Mouse (Mus musculus) embryonic facial prominence, embryonic 11.5 days (tissue): ENCODE measurements around the gene Tcf15. TPM values are rescaled to one million over a fixed set of nuclear protein-coding genes. Genes with fewer than 3 reads are reported as not detected.

Source experiments
- ATAC-seq: fragments of 200-750 bp; cut with Nextera tagmentation; replicated peaks from 2 replicates; pipeline ENCODE4 v1.8.0; 2017; ENCODE audit warnings: low read depth; ENCODE audit not compliant: insufficient number of reproducible peaks, low FRiP score, low TSS enrichment
- DNase-seq: peaks from one replicate; pipeline ENCODE4 v3.0.0-alpha.2; 2015; ENCODE audit warnings: low spot score
- H3K27ac ChIP-seq: fragments of 300-500 bp; sonication (generic); replicated peaks from 2 replicates; pipeline ENCODE4 v1.5.1; 2014; ENCODE audit warnings: mild to moderate bottlenecking, low read depth, low read length, control low read depth
- H3K27me3 ChIP-seq: fragments of 300-500 bp; sonication (generic); 2 replicates; pipeline ENCODE4 v1.6.1; 2014; ENCODE audit warnings: mild to moderate bottlenecking, low read length, moderate library complexity, mixed read lengths; ENCODE audit not compliant: control insufficient read depth, insufficient read depth
- H3K36me3 ChIP-seq: fragments of 300-500 bp; sonication (generic); replicated peaks from 2 replicates; pipeline ENCODE4 v1.6.1; 2014; ENCODE audit warnings: low read depth, mild to moderate bottlenecking, low read length, moderate library complexity, mixed read lengths; ENCODE audit not compliant: control insufficient read depth, insufficient read depth
- H3K4me1 ChIP-seq: fragments of 300-500 bp; sonication (generic); 2 replicates; pipeline ENCODE4 v1.6.1; 2014; ENCODE audit warnings: low read length, mixed read lengths; ENCODE audit not compliant: control insufficient read depth, insufficient read depth
- H3K4me2 ChIP-seq: fragments of 300-500 bp; sonication (generic); 2 replicates; pipeline ENCODE4 v1.6.1; 2014; ENCODE audit warnings: low read depth, mild to moderate bottlenecking, control low read depth, low read length, moderate library complexity
- H3K4me3 ChIP-seq: fragments of 300-500 bp; sonication (generic); 2 replicates; pipeline ENCODE4 v1.5.1; 2014; ENCODE audit warnings: low read depth, low read length, control low read depth
- H3K9ac ChIP-seq: fragments of 300-500 bp; sonication (generic); replicated peaks from 2 replicates; pipeline ENCODE4 v1.6.1; 2014; ENCODE audit warnings: mild to moderate bottlenecking, control low read depth, low read length
- H3K9me3 ChIP-seq: fragments of 300-500 bp; sonication (generic); replicated peaks from 2 replicates; pipeline ENCODE4 v1.6.1; 2016; ENCODE audit warnings: mild to moderate bottlenecking, low read length, inconsistent platforms, mixed read lengths; ENCODE audit not compliant: control insufficient read depth
- WGBS: fragments of 180-500 bp; shearing (Covaris S2); extraction: QIAGEN DNeasy Blood & Tissue Kit; methylation state at CpG from one replicate; pipeline ENCODE4 v1.1.7; 2014; 5-methylcytosine and 5-hydroxymethylcytosine counted together
- polyA plus RNA-seq: library from polyadenylated mRNA; unstranded; fragments of >200 nt; fragmentation: Nextera tagmentation; extraction: Ambion mirVana; gene quantifications from 2 replicates; pipeline ENCODE4 v1.2.1, GENCODE M21; 2014

The Tcf15 gene
- polyA plus RNA-seq, 1 experiment from 2014 or later, result 11.3 TPM

DNA sequence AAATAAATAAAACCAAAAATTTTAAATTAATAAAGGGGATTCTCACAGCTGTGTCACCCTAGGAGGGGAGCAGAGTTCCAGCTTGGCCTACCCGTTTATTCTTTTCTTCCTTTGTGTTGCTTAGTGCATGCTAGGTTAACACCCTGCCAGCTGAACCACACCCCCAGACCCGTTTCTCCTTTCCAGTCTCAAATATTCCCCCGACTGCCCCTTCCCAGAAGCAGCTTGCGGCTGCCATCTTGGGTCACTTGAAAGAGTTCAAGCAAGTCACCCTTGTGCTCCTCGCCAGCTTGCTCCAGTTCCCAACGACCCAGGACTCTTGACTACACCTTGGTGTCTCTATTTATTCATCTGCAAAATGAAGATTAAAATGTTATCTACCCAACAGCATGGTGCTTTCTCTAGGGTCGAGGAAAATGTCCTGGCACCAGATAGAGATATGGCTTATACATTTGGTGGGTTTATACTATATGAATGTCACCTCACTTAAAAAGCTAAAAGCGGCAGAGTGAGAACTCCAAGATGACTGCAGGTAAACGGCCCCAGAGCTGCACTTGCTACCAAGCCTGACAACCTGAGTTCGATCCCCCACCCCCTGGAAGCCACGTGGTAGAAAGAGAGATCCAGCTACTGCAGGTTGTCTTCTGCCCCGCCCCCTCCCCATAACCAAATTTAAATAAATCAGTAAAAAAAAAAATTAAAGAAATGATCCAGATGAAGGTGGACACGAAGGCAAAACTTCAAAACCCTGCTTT is 49.4 kb downstream of the Tcf15 start:
- WGBS, result 77% methylated on average over 13 of the region's 13 CpGs
- no peak for ATAC-seq
- no peaks in the 10 kb centered on the region for H3K4me1 ChIP-seq

GRCm38 (mm10) chr2:152193346-152193710 is 50.0 kb downstream of the Tcf15 start:
- DNase-seq, result no peak
- 78% methylated on average over 7 of the region's 7 CpGs for WGBS
- Histone ChIP-seq H3K9me3 (no peaks in the 10 kb centered on the region), H3K4me1 (no peaks in the 10 kb centered on the region), H3K27ac (no peak overlapping the region), H3K27me3 (no peaks in the 10 kb centered on the region), H3K9ac (no peak overlapping the region), H3K4me2 (no peak overlapping the region), H3K36me3 (no peaks in the 10 kb centered on the region), H3K4me3 (no peak overlapping the region)
- ATAC-seq, result no peak

More for the DNA sequence above, 49.4 kb downstream of the Tcf15 start:
- H3K9ac ChIP-seq, result no peak overlapping the region
- no peak overlapping the region for H3K27ac ChIP-seq
- no peaks in the 10 kb centered on the region for H3K27me3 ChIP-seq
- H3K4me2 ChIP-seq, result no peak overlapping the region
- no peaks in the 10 kb centered on the region for H3K9me3 ChIP-seq
- DNase-seq, result no peak
- no peak overlapping the region for H3K4me3 ChIP-seq
- H3K36me3 ChIP-seq, result no peaks in the 10 kb centered on the region

- no peaks in the 10 kb centered on the region for H3K4me1 ChIP-seq
- 89% methylated on average over 2 of the region's 2 CpGs for WGBS
- H3K27ac ChIP-seq, result no peak overlapping the region
- no peaks in the 10 kb centered on the region for H3K9me3 ChIP-seq
- H3K9ac ChIP-seq, result no peak overlapping the region
- no peak overlapping the region for H3K4me3 ChIP-seq
- H3K36me3 ChIP-seq, result no peaks in the 10 kb centered on the region
- no peaks in the 10 kb centered on the region for H3K27me3 ChIP-seq
- DNase-seq (no peak), ATAC-seq (no peak)
- no peak overlapping the region for H3K4me2 ChIP-seq
Observed at GRCm38 (mm10) chr2:152194586-152194985, 51.2 kb downstream of the Tcf15 start.

DNA sequence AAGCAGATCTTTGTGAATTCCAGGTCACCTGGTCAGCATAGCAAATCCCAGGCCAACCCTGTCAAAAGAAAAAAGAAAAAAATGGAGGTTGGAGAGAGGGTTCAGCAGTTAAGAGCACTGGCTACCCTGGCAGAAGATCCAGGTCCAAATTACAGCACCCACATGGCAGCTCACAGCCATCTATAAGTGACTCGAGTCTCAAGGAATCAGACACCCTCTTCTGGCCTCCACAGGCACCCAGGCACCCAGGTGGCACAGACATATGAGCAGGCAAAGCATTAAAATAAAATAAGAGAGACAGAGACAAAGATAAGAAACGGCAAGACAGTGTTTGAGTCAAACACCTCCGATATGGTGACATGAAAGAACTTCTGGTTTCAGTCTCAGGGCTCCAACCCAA is 53.5 kb downstream of the Tcf15 start:
- no peak for DNase-seq
- no peak overlapping the region for H3K4me3 ChIP-seq
- no peak overlapping the region for H3K27ac ChIP-seq
- peak; percentile 26; the same call in 1 of the 2 replicates for ATAC-seq
- H3K9ac ChIP-seq, result no peak overlapping the region
- no peaks in the 10 kb centered on the region for H3K36me3 ChIP-seq
- H3K27me3 ChIP-seq, result no peaks in the 10 kb centered on the region
- no peaks in the 10 kb centered on the region for H3K4me1 ChIP-seq
- no peaks in the 10 kb centered on the region for H3K9me3 ChIP-seq
- 46% methylated on average over 3 of the region's 3 CpGs for WGBS
- no peak overlapping the region for H3K4me2 ChIP-seq

GRCm38 (mm10) chr2:152197301-152197712 is 53.9 kb downstream of the Tcf15 start:
- Histone ChIP-seq H3K27me3 (no peaks in the 10 kb centered on the region), H3K9ac (no peak overlapping the region), H3K4me3 (no peak overlapping the region), H3K4me1 (no peaks in the 10 kb centered on the region), H3K9me3 (no peaks in the 10 kb centered on the region), H3K36me3 (no peaks in the 10 kb centered on the region), H3K4me2 (no peak overlapping the region), H3K27ac (no peak overlapping the region)
- 42% methylated on average over 10 of the region's 10 CpGs for WGBS
- ATAC-seq (peak; percentile 67), DNase-seq (peak; percentile 94)

Other genes with a start within 250 kb of the Tcf15 start
- gene Angpt4, start 232.4 kb upstream of the Tcf15 start, polyA plus RNA-seq, result 0.45 and 0.52 TPM in 2 replicates
- gene Fam110a, start 163.3 kb upstream of the Tcf15 start, polyA plus RNA-seq, result 31.7 and 34.8 TPM in 2 replicates
- 0.36 and 0.72 TPM in 2 replicates for gene Slc52a3, start 147.1 kb upstream of the Tcf15 start, polyA plus RNA-seq
- 1.9 and 2.6 TPM in 2 replicates for gene Scrt2, start 62.0 kb upstream of the Tcf15 start, polyA plus RNA-seq
- gene Srxn1, start 38.0 kb upstream of the Tcf15 start, polyA plus RNA-seq, result 10.0 and 10.6 TPM in 2 replicates
- gene Csnk2a1, start 83.3 kb downstream of the Tcf15 start, polyA plus RNA-seq, result 57.8 and 64.9 TPM in 2 replicates
- 25.4 and 26.4 TPM in 2 replicates for gene Tbc1d20, start 150.3 kb downstream of the Tcf15 start, polyA plus RNA-seq
- 58.2 and 64.9 TPM in 2 replicates for gene Rbck1, start 189.1 kb downstream of the Tcf15 start, polyA plus RNA-seq
- 1.4 and 1.7 TPM in 2 replicates for gene Trib3, start 200.5 kb downstream of the Tcf15 start, polyA plus RNA-seq
- 3.0 and 4.2 TPM in 2 replicates for gene Nrsn2, start 233.1 kb downstream of the Tcf15 start, polyA plus RNA-seq